Mouse (Mus musculus): ENCODE data around the gene Pgs1. TPM values are rescaled to one million over a fixed set of nuclear protein-coding genes. Genes with fewer than 3 reads are reported as not detected.

Gene Pgs1
- total and polyA plus RNA-seq, 2 experiments from 2014 or later: 55.0 to 62.0 TPM

DNA sequence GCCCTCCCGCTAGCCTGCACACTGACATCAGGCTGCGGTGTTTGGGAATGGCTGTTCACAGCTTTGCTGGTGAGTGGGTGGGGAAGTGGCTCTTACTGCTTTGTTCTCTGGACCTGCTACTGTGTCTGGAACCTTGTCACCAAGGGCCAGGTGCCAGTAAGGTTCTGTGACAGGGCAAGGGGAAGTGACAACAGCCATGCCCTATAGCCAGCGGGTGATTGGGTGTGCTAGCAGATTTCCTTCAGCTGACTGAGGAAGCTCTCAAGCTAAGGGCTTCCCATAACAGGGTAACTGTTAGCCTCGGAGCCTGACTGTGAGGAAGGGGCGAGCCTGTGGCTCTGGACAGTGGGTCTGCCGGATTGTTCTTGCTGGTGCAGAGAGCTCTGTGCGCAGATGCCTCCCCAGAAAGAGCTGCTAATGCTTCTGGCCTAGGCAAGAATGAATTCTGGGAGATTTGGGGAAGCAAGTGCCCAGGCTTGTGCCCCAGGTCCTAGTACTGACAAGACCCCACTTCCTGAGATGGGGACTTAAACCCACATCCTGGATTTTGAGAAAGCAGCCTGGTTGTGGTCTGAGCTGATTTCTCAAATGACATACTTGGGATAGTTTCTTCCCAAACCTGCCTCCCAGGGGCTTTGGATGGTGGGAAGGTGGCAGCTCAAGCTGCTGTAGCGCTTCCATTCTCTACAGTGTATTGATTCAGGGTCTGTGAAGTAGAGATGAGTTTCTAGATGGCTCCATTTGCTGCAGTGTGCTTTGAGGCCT is 29.5 kb downstream of the Pgs1 start:
- Histone ChIP-seq H3K4me2 (ENCODE audit: low read depth, low read length, poor library complexity, severe bottlenecking) (no peak overlapping the region), H3K4me3 (ENCODE audit: low read depth, low read length) (no peak overlapping the region), H3K36me3 (ENCODE audit: insufficient read depth, low read length) (peaks cover 29% of the 10 kb centered on the region), H3K27ac (ENCODE audit: low read depth, low read length) (no peak overlapping the region), H3K4me1 (ENCODE audit: insufficient read depth, low read length) (no peaks in the 10 kb centered on the region), H3K9ac (replicated peaks; ENCODE audit: low read length, poor library complexity, severe bottlenecking) (no peak overlapping the region), H3K9me3 (ENCODE audit: low read length) (no peaks in the 10 kb centered on the region), H3K27me3 (ENCODE audit: insufficient read depth, low read length) (no peaks in the 10 kb centered on the region)
- no peak for TF ChIP-seq CTCF (IDR thresholded peaks at IDR 0.05)
- ATAC-seq (ENCODE audit: low FRiP score) (no peak), DNase-seq (ENCODE audit: low spot score) (no peak)
- 98% methylated on average over 8 of the region's 8 CpGs for WGBS

DNA sequence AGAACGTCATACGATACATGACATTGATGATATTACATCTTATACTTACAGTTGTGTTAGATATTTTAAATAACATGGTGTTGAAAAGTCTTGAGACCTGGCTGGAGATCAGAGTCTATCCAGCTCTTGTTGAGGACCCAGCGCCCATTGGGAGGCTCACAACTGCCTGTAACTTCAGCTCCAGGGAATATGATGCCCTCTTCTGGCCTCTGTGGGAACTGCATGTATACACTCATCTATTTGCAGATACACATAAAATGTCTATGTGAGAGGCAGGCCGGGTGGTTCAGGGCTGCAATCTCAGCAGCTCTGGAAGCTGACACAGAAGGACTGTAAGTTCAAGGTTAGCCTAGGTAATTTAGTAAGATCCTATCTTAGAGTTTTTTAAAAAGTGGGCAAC is 32.2 kb downstream of the Pgs1 start:
- Histone ChIP-seq H3K27ac (ENCODE audit: low read depth, low read length) (no peak overlapping the region), H3K9me3 (ENCODE audit: low read length) (no peaks in the 10 kb centered on the region), H3K27me3 (ENCODE audit: insufficient read depth, low read length) (no peaks in the 10 kb centered on the region), H3K4me2 (ENCODE audit: low read depth, low read length, poor library complexity, severe bottlenecking) (no peak overlapping the region), H3K4me3 (ENCODE audit: low read depth, low read length) (no peak overlapping the region), H3K4me1 (ENCODE audit: insufficient read depth, low read length) (no peaks in the 10 kb centered on the region), H3K9ac (replicated peaks; ENCODE audit: low read length, poor library complexity, severe bottlenecking) (no peak overlapping the region), H3K36me3 (ENCODE audit: insufficient read depth, low read length) (peaks cover 36% of the 10 kb centered on the region)
- WGBS: 95% methylated on average over 4 of the region's 4 CpGs
- no peak for ATAC-seq (ENCODE audit: low FRiP score)
- DNase-seq (ENCODE audit: low spot score): no peak
- TF ChIP-seq CTCF (IDR thresholded peaks at IDR 0.05): peak; percentile 60

DNA sequence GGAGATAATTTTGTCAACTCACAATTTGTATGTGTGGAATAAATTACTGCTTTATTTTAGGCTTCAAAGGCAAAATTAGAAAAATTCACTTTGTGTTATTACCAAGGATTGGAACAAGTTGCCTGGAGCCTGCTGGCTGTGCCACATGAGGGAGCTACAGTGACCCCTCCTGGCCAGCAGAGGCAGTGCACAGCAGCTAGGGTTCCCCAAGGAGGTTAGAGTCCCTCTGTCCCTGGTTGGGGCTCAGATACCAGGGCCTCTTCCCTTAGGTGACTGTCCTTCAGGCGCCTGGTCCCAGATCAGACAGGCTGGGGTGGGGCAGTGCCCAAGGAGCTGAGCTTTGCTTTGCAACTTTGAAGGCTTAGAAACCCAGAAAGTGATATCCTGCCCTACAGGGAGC is 35.7 kb downstream of the Pgs1 start:
- Histone ChIP-seq H3K36me3 (ENCODE audit: insufficient read depth, low read length) (peaks cover 39% of the 10 kb centered on the region), H3K9me3 (ENCODE audit: low read length) (no peaks in the 10 kb centered on the region), H3K4me1 (ENCODE audit: insufficient read depth, low read length) (no peaks in the 10 kb centered on the region), H3K9ac (replicated peaks; ENCODE audit: low read length, poor library complexity, severe bottlenecking) (no peak overlapping the region), H3K27ac (ENCODE audit: low read depth, low read length) (no peak overlapping the region), H3K4me2 (ENCODE audit: low read depth, low read length, poor library complexity, severe bottlenecking) (no peak overlapping the region), H3K4me3 (ENCODE audit: low read depth, low read length) (no peak overlapping the region), H3K27me3 (ENCODE audit: insufficient read depth, low read length) (no peaks in the 10 kb centered on the region)
- DNase-seq (ENCODE audit: low spot score) (peak; percentile 74), ATAC-seq (ENCODE audit: low FRiP score) (no peak)
- WGBS: 50% methylated on average over 1 of the region's 1 CpGs
- TF ChIP-seq CTCF (IDR thresholded peaks at IDR 0.05): peak; percentile 87

DNA sequence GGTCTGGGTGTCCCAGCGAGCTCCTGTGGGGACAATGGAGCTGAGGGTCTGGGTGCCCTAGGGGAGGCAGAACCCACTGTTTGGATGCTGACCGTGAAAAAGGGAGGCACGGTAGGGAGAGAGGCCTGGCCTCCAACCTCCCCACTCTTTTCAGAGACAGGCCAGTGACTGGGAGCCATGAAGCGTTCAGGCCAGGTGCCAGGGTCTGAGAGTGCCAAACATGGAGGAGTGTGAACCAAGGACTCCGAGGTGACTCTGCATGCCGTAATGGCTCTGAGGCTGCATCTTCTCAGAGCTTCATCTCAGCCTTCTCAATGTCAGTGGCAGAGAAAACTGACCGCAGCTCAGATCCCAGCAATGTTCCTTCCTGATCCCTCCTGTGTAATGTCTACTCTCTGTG is 37.4 kb downstream of the Pgs1 start:
- Histone ChIP-seq H3K9ac (replicated peaks; ENCODE audit: low read length, poor library complexity, severe bottlenecking) (no peak overlapping the region), H3K4me2 (ENCODE audit: low read depth, low read length, poor library complexity, severe bottlenecking) (no peak overlapping the region), H3K9me3 (ENCODE audit: low read length) (no peaks in the 10 kb centered on the region), H3K27me3 (ENCODE audit: insufficient read depth, low read length) (no peaks in the 10 kb centered on the region), H3K27ac (ENCODE audit: low read depth, low read length) (no peak overlapping the region), H3K36me3 (ENCODE audit: insufficient read depth, low read length) (peaks cover 43% of the 10 kb centered on the region), H3K4me3 (ENCODE audit: low read depth, low read length) (no peak overlapping the region), H3K4me1 (ENCODE audit: insufficient read depth, low read length) (no peaks in the 10 kb centered on the region)
- WGBS: 88% methylated on average over 7 of the region's 7 CpGs
- TF ChIP-seq CTCF (IDR thresholded peaks at IDR 0.05): no peak
- ATAC-seq (ENCODE audit: low FRiP score): no peak
- no peak for DNase-seq (ENCODE audit: low spot score)

DNA sequence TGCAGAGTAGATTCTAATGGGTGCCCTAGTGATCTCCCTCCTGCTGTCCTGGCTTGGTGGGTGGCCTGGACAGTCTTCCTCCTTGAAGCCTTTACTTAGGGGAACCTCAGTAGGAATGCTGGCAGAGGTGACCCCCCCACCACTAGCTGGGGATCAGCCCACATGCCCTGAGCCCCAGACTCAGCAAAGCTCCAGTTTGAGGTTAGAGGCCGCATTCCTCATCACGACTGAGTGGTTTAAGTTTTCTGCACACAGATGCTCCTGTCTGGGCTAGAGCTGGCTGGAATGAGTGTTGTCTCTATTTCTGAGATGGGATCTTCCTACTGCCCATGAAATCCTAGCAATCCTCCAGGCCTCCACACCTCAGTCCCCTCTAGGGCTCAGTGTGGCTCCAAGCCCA is 38.0 kb downstream of the Pgs1 start:
- TF ChIP-seq CTCF (IDR thresholded peaks at IDR 0.05): no peak
- Histone ChIP-seq H3K4me1 (ENCODE audit: insufficient read depth, low read length) (no peaks in the 10 kb centered on the region), H3K9ac (replicated peaks; ENCODE audit: low read length, poor library complexity, severe bottlenecking) (no peak overlapping the region)

DNA sequence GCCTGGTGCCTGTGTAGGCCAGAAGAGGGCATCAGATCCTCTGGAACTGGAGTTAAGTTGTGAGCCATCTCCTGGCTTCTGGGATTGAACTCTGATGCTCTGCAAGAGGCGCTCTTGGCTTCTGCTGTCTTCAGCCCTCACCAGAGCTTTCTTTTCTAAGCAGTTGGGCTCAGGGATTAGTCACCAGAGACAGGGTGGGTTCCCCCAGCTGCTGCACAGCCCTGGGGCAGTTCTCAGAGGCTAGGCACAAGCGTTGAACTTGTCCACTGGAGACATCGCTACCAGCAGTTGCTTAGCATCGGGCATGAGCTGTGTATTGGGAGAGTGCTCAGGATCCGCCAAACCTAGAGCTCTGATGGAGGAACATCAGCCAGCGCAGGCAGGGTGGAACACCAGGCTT is 43.1 kb downstream of the Pgs1 start:
- ATAC-seq (ENCODE audit: low FRiP score): no peak
- Histone ChIP-seq H3K4me3 (ENCODE audit: low read depth, low read length) (no peak overlapping the region), H3K4me1 (ENCODE audit: insufficient read depth, low read length) (no peaks in the 10 kb centered on the region), H3K4me2 (ENCODE audit: low read depth, low read length, poor library complexity, severe bottlenecking) (no peak overlapping the region), H3K9ac (replicated peaks; ENCODE audit: low read length, poor library complexity, severe bottlenecking) (no peak overlapping the region), H3K27ac (ENCODE audit: low read depth, low read length) (no peak overlapping the region), H3K9me3 (ENCODE audit: low read length) (no peaks in the 10 kb centered on the region), H3K36me3 (ENCODE audit: insufficient read depth, low read length) (peaks cover 18% of the 10 kb centered on the region), H3K27me3 (ENCODE audit: insufficient read depth, low read length) (no peaks in the 10 kb centered on the region)
- DNase-seq (ENCODE audit: low spot score): no peak
- 95% methylated on average over 6 of the region's 6 CpGs for WGBS
- TF ChIP-seq CTCF (IDR thresholded peaks at IDR 0.05): peak; percentile 36

More for the DNA sequence above, 38.0 kb downstream of the Pgs1 start:
- no peak overlapping the region for H3K27ac ChIP-seq (ENCODE audit: low read depth, low read length)
- no peak overlapping the region for H3K4me2 ChIP-seq (ENCODE audit: low read depth, low read length, poor library complexity, severe bottlenecking)
- peaks cover 43% of the 10 kb centered on the region for H3K36me3 ChIP-seq (ENCODE audit: insufficient read depth, low read length)
- WGBS: 88% methylated on average over 2 of the region's 2 CpGs
- no peak for DNase-seq (ENCODE audit: low spot score)
- ATAC-seq (ENCODE audit: low FRiP score): no peak
- H3K9me3 ChIP-seq (ENCODE audit: low read length): no peaks in the 10 kb centered on the region
- no peaks in the 10 kb centered on the region for H3K27me3 ChIP-seq (ENCODE audit: insufficient read depth, low read length)
- no peak overlapping the region for H3K4me3 ChIP-seq (ENCODE audit: low read depth, low read length)

Data from midbrain, postnatal 0 days (tissue).